1 mouse cellular context compared by ENCODE assay signal in the genomic region with DNA sequence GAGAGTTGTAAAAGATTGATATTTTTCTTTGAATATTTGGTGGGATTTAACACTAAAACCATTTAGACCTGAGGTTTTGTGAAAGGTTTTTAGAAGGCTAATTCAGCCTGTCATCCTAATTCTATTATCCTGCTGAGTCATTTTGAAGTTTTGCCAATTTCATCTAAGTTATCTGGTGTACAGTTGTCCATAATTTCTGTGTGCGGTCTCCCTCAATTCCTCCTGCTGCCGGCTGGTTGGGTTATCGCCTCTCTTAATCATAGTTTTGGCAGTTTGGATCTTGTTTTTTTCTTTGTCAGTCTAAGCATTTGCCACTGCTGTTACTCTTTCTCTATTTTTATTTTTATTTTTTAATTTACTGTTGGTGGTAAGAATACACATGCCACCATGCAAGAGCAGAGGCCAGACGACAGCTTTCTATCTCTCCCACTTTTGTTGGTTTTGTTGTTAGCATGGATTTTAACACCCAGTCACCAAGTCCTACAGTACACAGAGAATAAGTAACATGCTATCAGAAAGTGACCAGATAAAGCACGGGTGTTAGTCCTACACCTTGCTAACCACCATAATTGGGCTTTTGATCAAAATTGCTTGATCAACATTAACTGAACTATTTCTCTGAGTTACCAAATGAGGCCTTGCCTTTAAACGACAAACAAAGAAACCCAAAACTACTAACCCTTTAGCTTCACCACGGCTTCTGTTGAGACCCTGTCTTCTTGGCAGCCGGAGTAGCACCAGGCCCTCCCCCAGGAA.
TF ChIP-seq lines count a peak whose summit lies in the region.

No protein-coding gene starts in this region.

TF ChIP-seq in MEL, 35 proteins besides CTCF, POLR2A, EP300 and RAD21 (continued from another document):
- 0 out of 2 replicates have a peak, but pooled peaks have one; percentile 17 for TF ChIP-seq HCFC1 (IDR thresholded peaks at IDR 0.05; ENCODE audit: low read depth, low read length)
- peak; percentile 97 for TF ChIP-seq GABPA (IDR thresholded peaks at IDR 0.05; ENCODE audit: low read depth, low read length)
- no peak for TF ChIP-seq E2F4 (IDR thresholded peaks at IDR 0.05; ENCODE audit: borderline replicate concordance, low read depth, low read length)
- peak; percentile 78 for TF ChIP-seq MYC (IDR thresholded peaks at IDR 0.05; ENCODE audit: low read depth, low read length)
- peak; percentile 80; the same call in 1 of the 2 replicates for TF ChIP-seq JUND (IDR thresholded peaks at IDR 0.05; ENCODE audit: low read depth, low read length)
- TF ChIP-seq NRF1 (IDR thresholded peaks at IDR 0.05; ENCODE audit: insufficient read depth, low read depth, low read length, poor library complexity, severe bottlenecking): no peak
- peak; percentile 93 for TF ChIP-seq TCF12 (IDR thresholded peaks at IDR 0.05; ENCODE audit: low read depth, low read length)
- TF ChIP-seq ZC3H11A (IDR thresholded peaks at IDR 0.05; ENCODE audit: low read depth, low read length): no peak
- TF ChIP-seq ZKSCAN1 (IDR thresholded peaks at IDR 0.05; ENCODE audit: low read depth, low read length): no peak
- TF ChIP-seq GATA1 (IDR thresholded peaks at IDR 0.05; ENCODE audit: low read depth, low read length): peak; percentile 94
- peak; percentile 53; the same call in 1 of the 2 replicates for TF ChIP-seq TBP (IDR thresholded peaks at IDR 0.05; ENCODE audit: low read depth, low read length)
- peak; percentile 65 for TF ChIP-seq MXI1 (IDR thresholded peaks at IDR 0.05; ENCODE audit: low read depth, low read length)
- no peak for TF ChIP-seq MAX (IDR thresholded peaks at IDR 0.05; ENCODE audit: low read length)
- TF ChIP-seq MYB (IDR thresholded peaks at IDR 0.05; ENCODE audit: low read depth, low read length): peak; percentile 93
